Mouse (Mus musculus) stomach, embryonic 14.5 days (tissue): ENCODE results near the gene Gtpbp8. TPM values are rescaled to one million over a fixed set of nuclear protein-coding genes. Genes with fewer than 3 reads are reported as not detected.

Source experiments
- ATAC-seq: fragments of 200-750 bp; cut with Nextera tagmentation; 2 replicates; pipeline ENCODE4 v1.8.0; 2017; ENCODE audit warnings: low read depth, moderate TSS enrichment; ENCODE audit not compliant: insufficient number of reproducible peaks, insufficient read depth, low FRiP score
- H3K27ac ChIP-seq: fragments of 300-500 bp; sonication (generic); 2 replicates; pipeline ENCODE4 v1.5.1; 2014; ENCODE audit warnings: mild to moderate bottlenecking, low read length, moderate library complexity, mixed read lengths
- H3K27me3 ChIP-seq: fragments of 300-500 bp; sonication (generic); 2 replicates; pipeline ENCODE4 v1.6.1; 2014; ENCODE audit warnings: low read length, control low read depth, mixed read lengths; ENCODE audit not compliant: control insufficient read depth, insufficient read depth
- H3K36me3 ChIP-seq: fragments of 300-500 bp; sonication (generic); 2 replicates; pipeline ENCODE4 v1.6.1; 2014; ENCODE audit warnings: mild to moderate bottlenecking, control low read depth, low read length, moderate library complexity, mixed read lengths; ENCODE audit not compliant: control insufficient read depth, insufficient read depth
- H3K4me1 ChIP-seq: fragments of 300-500 bp; sonication (generic); 2 replicates; pipeline ENCODE4 v1.6.1; 2014; ENCODE audit warnings: low read length, control low read depth, mixed read lengths; ENCODE audit not compliant: control insufficient read depth, insufficient read depth
- H3K4me2 ChIP-seq: fragments of 300-500 bp; sonication (generic); replicated peaks from 2 replicates; pipeline ENCODE4 v1.6.1; 2014; ENCODE audit warnings: low read depth, low read length, control low read depth
- H3K4me3 ChIP-seq: fragments of 300-500 bp; sonication (generic); 2 replicates; pipeline ENCODE4 v1.5.1; 2014; ENCODE audit warnings: low read depth, low read length, control low read depth
- H3K9ac ChIP-seq: fragments of 300-500 bp; sonication (generic); replicated peaks from 2 replicates; pipeline ENCODE4 v1.6.1; 2014; ENCODE audit warnings: low read depth, mild to moderate bottlenecking, control low read depth, low read length, moderate library complexity, mixed read lengths
- H3K9me3 ChIP-seq: fragments of 300-500 bp; sonication (generic); 2 replicates; pipeline ENCODE4 v1.6.1; 2016; ENCODE audit warnings: low read depth, low read length, control low read depth; ENCODE audit not compliant: control insufficient read depth
- WGBS: fragments of 180-500 bp; shearing (Covaris S2); extraction: QIAGEN DNeasy Blood & Tissue Kit; methylation state at CpG from one replicate; pipeline ENCODE4 v1.1.7; 2014; 5-methylcytosine and 5-hydroxymethylcytosine counted together
- polyA plus RNA-seq: library from polyadenylated mRNA; unstranded; fragments of >200 nt; fragmentation: Nextera tagmentation; extraction: Ambion mirVana; gene quantifications from 2 replicates; pipeline ENCODE4 v1.2.1, GENCODE M21; 2014

The Gtpbp8 gene
- polyA plus RNA-seq, 1 experiment from 2014 or later = 27.9 TPM

DNA sequence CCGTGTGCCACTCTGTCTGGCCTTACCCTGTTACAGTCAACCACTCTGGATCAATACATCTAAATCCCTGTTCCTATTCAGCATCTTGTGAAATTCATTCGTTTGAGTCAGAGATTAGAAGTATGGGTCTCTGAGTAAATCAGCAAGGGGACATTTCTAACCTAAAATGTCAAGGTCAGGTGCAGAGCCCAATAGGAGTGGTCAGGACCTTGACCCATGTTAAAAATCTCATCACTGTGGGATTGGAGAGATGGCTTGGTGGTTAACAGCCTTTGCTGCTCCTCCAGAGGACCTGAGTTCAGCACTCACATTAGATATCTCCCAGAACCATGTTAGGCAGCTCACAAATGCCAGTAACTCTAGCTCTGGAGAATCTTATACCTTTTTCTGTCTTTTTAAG is 55.7 kb downstream of the Gtpbp8 start:
- 65% methylated on average over 2 of the region's 2 CpGs for WGBS
- no peak overlapping the region for H3K27ac ChIP-seq
- no peak for ATAC-seq
- H3K36me3 ChIP-seq = no peaks in the 10 kb centered on the region
- H3K4me2 ChIP-seq = no peak overlapping the region
- H3K4me1 ChIP-seq = peaks cover 21% of the 10 kb centered on the region; the same call in 1 of the 2 replicates
- H3K9ac ChIP-seq = no peak overlapping the region
- H3K27me3 ChIP-seq = no peaks in the 10 kb centered on the region
- no peaks in the 10 kb centered on the region for H3K9me3 ChIP-seq
- H3K4me3 ChIP-seq = no peak overlapping the region

GRCm38 (mm10) chr16:44688507-44688906 is 57.7 kb downstream of the Gtpbp8 start:
- Histone ChIP-seq H3K4me3 (no peak overlapping the region), H3K9ac (no peak overlapping the region), H3K9me3 (no peaks in the 10 kb centered on the region), H3K27me3 (no peaks in the 10 kb centered on the region), H3K4me2 (no peak overlapping the region), H3K27ac (peak overlapping the region; percentile 2; the same call in 1 of the 2 replicates), H3K36me3 (no peaks in the 10 kb centered on the region), H3K4me1 (peaks cover 19% of the 10 kb centered on the region; the same call in 1 of the 2 replicates)
- ATAC-seq = no peak
- WGBS = 20% methylated on average over 4 of the region's 4 CpGs

GRCm38 (mm10) chr16:44687719-44688420 is 58.3 kb downstream of the Gtpbp8 start:
- H3K36me3 ChIP-seq = no peaks in the 10 kb centered on the region
- peak overlapping the region; percentile 0; the same call in 1 of the 2 replicates for H3K4me2 ChIP-seq
- H3K27ac ChIP-seq = peak overlapping the region; percentile 53; the same call in 1 of the 2 replicates
- WGBS = 9% methylated on average over 18 of the region's 18 CpGs
- no peaks in the 10 kb centered on the region for H3K27me3 ChIP-seq
- no peak overlapping the region for H3K9ac ChIP-seq
- ATAC-seq = no peak; the same call in 1 of the 2 replicates
- no peak overlapping the region for H3K4me3 ChIP-seq
- H3K9me3 ChIP-seq = no peaks in the 10 kb centered on the region; the same call in 1 of the 2 replicates
- H3K4me1 ChIP-seq = peaks cover 19% of the 10 kb centered on the region; the same call in 1 of the 2 replicates

GRCm38 (mm10) chr16:44686991-44687718 is 59.0 kb downstream of the Gtpbp8 start:
- H3K4me2 ChIP-seq = 0 out of 2 replicates have a peak overlapping the region, but pooled peaks have one; percentile 11
- H3K9ac ChIP-seq = no peak overlapping the region
- no peak overlapping the region for H3K4me3 ChIP-seq
- 0 out of 2 replicates have a peak, but pooled peaks have one; percentile 58 for ATAC-seq
- H3K27ac ChIP-seq = peak overlapping the region; percentile 53; the same call in 1 of the 2 replicates
- H3K9me3 ChIP-seq = no peaks in the 10 kb centered on the region; the same call in 1 of the 2 replicates
- WGBS = 59% methylated on average over 20 of the region's 20 CpGs
- no peaks in the 10 kb centered on the region for H3K36me3 ChIP-seq
- no peaks in the 10 kb centered on the region for H3K27me3 ChIP-seq
- H3K4me1 ChIP-seq = peaks cover 19% of the 10 kb centered on the region; the same call in 1 of the 2 replicates

Other genes starting within 250 kb of the Gtpbp8 start
- gene Boc, start 187.5 kb downstream of the Gtpbp8 start, polyA plus RNA-seq = 19.5 and 20.2 TPM in 2 replicates
- 9.3 and 10.0 TPM in 2 replicates for gene Nepro, start 22.1 kb downstream of the Gtpbp8 start, polyA plus RNA-seq
- 0.71 and 1.2 TPM in 2 replicates for gene Cd200r1, start 19.4 kb upstream of the Gtpbp8 start, polyA plus RNA-seq
- gene Cd200r4, start 65.4 kb upstream of the Gtpbp8 start, polyA plus RNA-seq = 0.14 and 0.23 TPM in 2 replicates
- gene Cd200r2, start 120.7 kb upstream of the Gtpbp8 start, polyA plus RNA-seq = not detected in 2 replicates
- gene Cd200r3, start 197.3 kb upstream of the Gtpbp8 start, polyA plus RNA-seq = 0.23 TPM in 1 of 2 replicates, not detected in the other